Mouse (Mus musculus): ENCODE measurements around the gene Zc3h7a. TPM values are rescaled to one million over a fixed set of nuclear protein-coding genes. Genes with fewer than 3 reads are reported as not detected.
"Not testable (repeated sequence)": the region's sequence is repeated elsewhere in the genome, so short reads cannot be mapped to it uniquely, and the experiment has no call there.

Gene Zc3h7a
- total RNA-seq, 2 experiments from 2014 or later, result 13.8 to 19.0 TPM

- intact Hi-C loops (cut with DNase I); DNase-seq: not testable (repeated sequence)
Measured at GRCm38 (mm10) chr16:11157721-11158120, 18.5 kb downstream of the Zc3h7a start.

GRCm38 (mm10) chr16:11154500-11154899 is 21.7 kb downstream of the Zc3h7a start:
- intact Hi-C loops (cut with DNase I), result no loop called here
- no peak for DNase-seq

GRCm38 (mm10) chr16:11143706-11144483 is 32.3 kb downstream of the Zc3h7a start:
- intact Hi-C loops (cut with DNase I), result not testable (repeated sequence)
- DNase-seq, result peak; percentile 98 to 100

GRCm38 (mm10) chr16:11134348-11135344 is 41.5 kb downstream of the Zc3h7a start, which contains the start of gene Txndc11:
Txndc11 (minus strand) TSS chr16:11134650.
- intact Hi-C loops (cut with DNase I), result no loop called here

GRCm38 (mm10) chr16:11133476-11134347 is 42.5 kb downstream of the Zc3h7a start:
- DNase-seq, result peak in 1 of 2 experiments; percentile 5
- intact Hi-C loops (cut with DNase I), result no loop called here

More at GRCm38 (mm10) chr16:11134348-11135344, 41.5 kb downstream of the Zc3h7a start, which contains the start of gene Txndc11:
- DNase-seq, result peak; percentile 99

- intact Hi-C loops (cut with DNase I), result no loop called here
- no peak for DNase-seq
Measured at GRCm38 (mm10) chr16:11132839-11133238, 43.4 kb downstream of the Zc3h7a start.

GRCm38 (mm10) chr16:11128301-11128700 is 47.9 kb downstream of the Zc3h7a start:
- intact Hi-C loops (cut with DNase I), result no loop called here
- DNase-seq, result no peak

GRCm38 (mm10) chr16:11125371-11125770 is 50.8 kb downstream of the Zc3h7a start:
- intact Hi-C loops (cut with DNase I), result no loop called here
- no peak for DNase-seq

- DNase-seq, result no peak
- intact Hi-C loops (cut with DNase I), result no loop called here
Measured at GRCm38 (mm10) chr16:11124110-11124509, 52.1 kb downstream of the Zc3h7a start.

- intact Hi-C loops (cut with DNase I), result no loop called here
Measured at GRCm38 (mm10) chr16:11122625-11123024, 53.6 kb downstream of the Zc3h7a start.

GRCm38 (mm10) chr16:11109198-11109740 is 66.9 kb downstream of the Zc3h7a start:
- DNase-seq, result no peak
- intact Hi-C loops (cut with DNase I), result loop anchor here (2.0 to 5.0 kb wide), 2 partner anchors 72 to 237 kb away; no protein-coding TSS in a partner anchor

More at GRCm38 (mm10) chr16:11122625-11123024, 53.6 kb downstream of the Zc3h7a start:
- no peak for DNase-seq

- intact Hi-C loops (cut with DNase I), result loop anchor here (5.0 kb wide), 1 partner anchor 233 kb away; no protein-coding TSS in a partner anchor
- no peak for DNase-seq
Measured at GRCm38 (mm10) chr16:11104905-11105304, 71.3 kb downstream of the Zc3h7a start.

- DNase-seq, result no peak
- intact Hi-C loops (cut with DNase I), result no loop called here
Measured at GRCm38 (mm10) chr16:11097301-11097700, 78.9 kb downstream of the Zc3h7a start.

GRCm38 (mm10) chr16:11093717-11094386 is 82.3 kb downstream of the Zc3h7a start:
- intact Hi-C loops (cut with DNase I), result no loop called here
- DNase-seq, result no peak

- DNase-seq, result no peak
- intact Hi-C loops (cut with DNase I), result no loop called here
Measured at GRCm38 (mm10) chr16:11092523-11092922, 83.7 kb downstream of the Zc3h7a start.

- no peak for DNase-seq
- intact Hi-C loops (cut with DNase I), result no loop called here
Measured at GRCm38 (mm10) chr16:11092061-11092460, 84.1 kb downstream of the Zc3h7a start.

GRCm38 (mm10) chr16:11090836-11091570 is 85.2 kb downstream of the Zc3h7a start:
- DNase-seq, result no peak
- intact Hi-C loops (cut with DNase I), result no loop called here

GRCm38 (mm10) chr16:11086856-11087588 is 89.2 kb downstream of the Zc3h7a start:
- DNase-seq, result no peak
- intact Hi-C loops (cut with DNase I), result no loop called here

Measured in gastrocnemius, postnatal 36 days (tissue).